Mouse (Mus musculus) Patski (cell line): ENCODE data around the gene Wipi2. TPM values are rescaled to one million over a fixed set of nuclear protein-coding genes. Genes with fewer than 3 reads are reported as not detected.

Experiments used
- ATAC-seq: fragments of 100-300 bp; one replicate; pipeline ENCODE4 v1.8.0; 2021
- CTCF ChIA-PET: fragments of 350-600 bp; sonication (Branson Sonifier 250); formaldehyde crosslinking; loops from one replicate; lab custom pipeline; 2022; ENCODE audit warnings: inconsistent platforms; lab: Charles Lee
- POLR2A ChIA-PET: fragments of 350-600 bp; sonication (Branson Sonifier 250); formaldehyde crosslinking; loops from one replicate; lab custom pipeline; 2022; ENCODE audit warnings: antibody characterized with exemption, inconsistent platforms; lab: Charles Lee
- DNase-seq: peaks from one replicate; pipeline ENCODE4 v3.0.0-alpha.2; 2011; ENCODE audit warnings: low read depth, low spot score
- H3K27me3 ChIP-seq: fragments of 371-371 bp; one replicate; pipeline ENCODE4 v1.5.1; 2021
- CTCF ChIP-seq: fragments of 100-300 bp; IDR thresholded peaks from one replicate; pipeline ENCODE4 v1.5.1; 2021
- in situ Hi-C: fragments of 300-500 bp; cut with MboI; formaldehyde crosslinking; loops from 3 replicates; pipeline ENCODE4 v1.11.1; 2018; ENCODE audit warnings: low pct_unique_long_range_greater_than_20kb, mixed read lengths
- polyA plus RNA-seq: library from polyadenylated mRNA; unstranded; gene quantifications from one replicate; pipeline ENCODE4 v1.2.3, GENCODE M21; 2021

The Wipi2 gene
- polyA plus RNA-seq, 1 experiment from 2014 or later, result 60.3 TPM

DNA sequence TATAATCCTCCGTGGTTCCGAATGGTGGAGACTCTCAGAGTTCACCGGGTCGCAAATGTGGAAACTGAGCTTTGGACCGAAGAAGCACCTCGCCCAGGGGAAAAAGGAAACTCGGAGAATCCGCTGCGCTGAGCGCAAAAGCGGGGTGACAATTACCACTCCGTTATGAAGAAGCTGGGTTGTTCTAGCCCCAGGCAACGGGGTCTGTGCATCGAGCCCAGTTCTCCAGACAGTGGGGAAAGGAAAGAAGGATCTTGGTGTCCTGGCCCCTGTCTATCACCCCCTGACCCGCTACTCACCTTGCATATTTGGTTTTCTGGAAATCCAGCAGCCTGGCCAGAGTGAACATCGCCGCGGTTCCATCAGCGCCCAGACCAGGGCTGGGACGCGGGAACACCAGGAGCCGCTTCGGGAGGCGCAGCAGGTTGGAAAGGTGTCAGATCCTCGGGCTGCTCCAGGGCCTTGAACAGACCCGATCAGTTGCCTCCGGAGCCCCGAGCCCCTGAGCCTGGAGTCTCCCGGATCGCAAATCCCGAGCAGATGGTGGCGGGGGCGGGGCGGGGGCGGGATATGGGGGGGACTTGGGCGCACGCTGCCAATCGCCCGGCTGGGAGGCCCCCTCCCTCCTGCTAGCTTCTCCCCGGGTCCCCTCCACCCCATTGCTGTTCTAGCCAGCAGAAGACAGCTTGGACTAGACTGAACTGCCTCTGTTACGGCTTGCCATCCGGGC, 19.1 kb upstream of the Wipi2 start, which contains the start of gene Mmd2:
Gene Mmd2 (minus strand): TSS at position 542 of the 730 bp plus-strand sequence.
- ATAC-seq (no peak), DNase-seq (no peak)
- peaks cover 25% of the 10 kb centered on the region for H3K27me3 ChIP-seq
- no peak for TF ChIP-seq CTCF
- ChIA-PET POLR2A (no interaction called here), CTCF (interaction anchor here (1.2 kb wide), 1 partner anchor 27 kb away, joined by 3 read pairs; no protein-coding TSS in a partner anchor)
- in situ Hi-C loops, result no loop called here

DNA sequence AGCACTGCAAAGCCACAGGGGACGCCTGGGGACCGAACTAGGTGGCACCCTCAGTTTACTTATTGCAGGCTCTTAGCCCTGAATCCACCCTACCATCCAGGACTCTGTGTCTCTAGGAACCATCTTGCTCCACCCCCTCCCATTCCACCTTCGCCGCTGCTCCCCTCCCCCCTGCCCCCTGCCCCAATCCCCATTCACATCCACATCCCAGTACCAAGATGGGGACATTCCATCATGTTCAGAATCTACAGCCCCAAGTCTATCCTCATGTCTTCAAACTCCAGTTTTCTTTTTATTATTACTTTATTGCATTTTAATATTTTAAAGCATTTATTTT, 18.5 kb upstream of the Wipi2 start:
- ATAC-seq, result no peak
- POLR2A ChIA-PET, result no interaction called here
- H3K27me3 ChIP-seq, result peaks cover 21% of the 10 kb centered on the region
- CTCF ChIA-PET, result no interaction called here
- no peak for TF ChIP-seq CTCF
- in situ Hi-C loops, result no loop called here
- no peak for DNase-seq

DNA sequence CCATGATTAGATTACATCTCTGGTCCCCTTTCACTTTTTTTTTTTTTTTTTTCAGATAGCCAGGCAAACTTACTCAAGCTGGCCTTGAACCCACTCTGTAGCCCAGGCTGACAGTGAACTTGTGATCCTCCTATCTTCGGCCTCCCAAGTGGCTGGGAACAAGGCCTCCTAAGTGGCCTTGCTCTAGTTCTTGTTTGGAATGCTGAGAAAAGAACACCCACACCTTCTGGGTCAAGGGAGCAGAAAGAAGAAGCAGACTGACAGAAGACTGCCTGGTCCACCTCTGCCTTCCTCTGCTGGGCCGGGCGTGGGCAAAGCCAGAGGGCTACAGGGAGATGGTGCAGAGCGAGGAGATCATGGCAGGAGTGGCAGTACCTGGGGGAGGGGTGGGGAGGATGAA, 17.1 kb upstream of the Wipi2 start:
- ChIA-PET CTCF (no interaction called here), POLR2A (interaction anchor here (0.6 kb wide), 1 partner anchor 8 kb away, joined by 3 read pairs; no protein-coding TSS in a partner anchor)
- H3K27me3 ChIP-seq, result peaks cover 12% of the 10 kb centered on the region
- no peak for TF ChIP-seq CTCF
- no peak for DNase-seq
- no peak for ATAC-seq
- in situ Hi-C loops, result no loop called here

DNA sequence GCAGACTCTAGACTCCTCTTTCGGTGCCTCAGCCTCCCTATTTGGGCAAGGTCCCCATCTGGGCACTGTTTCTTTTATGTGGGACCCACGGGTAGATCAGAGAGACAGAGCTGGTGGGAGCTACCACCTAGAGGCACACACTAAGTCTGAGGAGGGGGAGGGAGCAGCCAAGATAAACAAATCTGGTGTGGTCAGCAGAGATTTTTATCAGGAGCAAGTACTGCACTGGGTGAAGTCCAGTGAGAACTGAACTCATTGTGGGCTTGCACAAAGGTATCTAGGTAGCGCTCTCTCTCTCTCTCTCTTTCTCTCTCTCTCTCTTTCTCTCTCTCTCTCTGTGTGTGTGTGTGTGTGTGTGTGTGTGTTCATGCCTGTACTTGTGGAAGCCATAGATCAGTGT, 13.0 kb upstream of the Wipi2 start:
- ChIA-PET POLR2A (no interaction called here), CTCF (no interaction called here)
- ATAC-seq (no peak), DNase-seq (no peak)
- no peak for TF ChIP-seq CTCF
- in situ Hi-C loops, result no loop called here
- peaks cover 31% of the 10 kb centered on the region for H3K27me3 ChIP-seq

DNA sequence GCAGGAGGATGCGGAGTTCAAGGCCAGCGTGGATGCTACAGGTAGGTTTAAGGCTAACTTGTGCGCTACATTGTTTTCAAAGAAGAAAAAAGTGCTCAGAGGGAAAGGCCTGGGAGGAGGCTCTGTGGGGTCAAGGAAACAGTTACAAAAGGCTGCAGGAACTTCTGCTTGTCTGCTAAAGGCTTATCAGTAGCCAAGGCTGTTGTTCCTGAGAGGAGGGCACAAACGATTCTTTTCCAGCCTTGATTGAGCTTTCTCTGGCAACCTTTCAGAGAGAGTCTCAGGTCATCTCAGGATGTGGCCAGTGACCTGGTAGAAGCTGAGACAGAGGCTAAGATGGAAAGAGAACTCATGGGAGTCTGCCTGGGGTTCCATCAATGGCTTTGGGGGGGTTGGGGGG, 11.9 kb upstream of the Wipi2 start:
- no peak for TF ChIP-seq CTCF
- in situ Hi-C loops, result loop anchor here (5.0 kb wide), 1 partner anchor 38 kb away; no protein-coding TSS in a partner anchor
- H3K27me3 ChIP-seq, result peaks cover 32% of the 10 kb centered on the region
- POLR2A ChIA-PET, result no interaction called here
- DNase-seq (no peak), ATAC-seq (no peak)
- CTCF ChIA-PET, result no interaction called here

DNA sequence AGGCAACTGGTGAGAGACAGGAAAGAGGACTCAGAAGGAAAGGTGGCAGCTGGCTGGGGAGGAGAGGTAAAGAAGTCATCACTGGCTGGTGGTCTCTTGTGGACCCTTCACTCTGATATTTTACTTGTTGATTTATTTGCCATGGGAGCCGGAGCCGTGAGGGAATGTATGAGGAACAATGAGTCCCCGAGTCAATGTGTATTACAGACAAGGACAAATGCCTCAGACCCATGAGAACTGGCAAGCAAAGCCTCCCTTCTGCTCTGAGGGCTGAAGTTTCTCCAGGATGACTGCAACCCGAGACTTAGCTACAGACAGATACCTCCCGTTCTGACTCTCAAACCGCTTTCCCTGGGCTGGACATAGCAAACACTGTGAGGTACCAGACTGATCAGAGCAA, 11.2 kb upstream of the Wipi2 start:
- no peak for DNase-seq
- peaks cover 32% of the 10 kb centered on the region for H3K27me3 ChIP-seq
- CTCF ChIA-PET, result no interaction called here
- TF ChIP-seq CTCF, result no peak
- no peak for ATAC-seq
- POLR2A ChIA-PET, result no interaction called here
- in situ Hi-C loops, result loop anchor here (5.0 kb wide), 1 partner anchor 39 kb away; no protein-coding TSS in a partner anchor

DNA sequence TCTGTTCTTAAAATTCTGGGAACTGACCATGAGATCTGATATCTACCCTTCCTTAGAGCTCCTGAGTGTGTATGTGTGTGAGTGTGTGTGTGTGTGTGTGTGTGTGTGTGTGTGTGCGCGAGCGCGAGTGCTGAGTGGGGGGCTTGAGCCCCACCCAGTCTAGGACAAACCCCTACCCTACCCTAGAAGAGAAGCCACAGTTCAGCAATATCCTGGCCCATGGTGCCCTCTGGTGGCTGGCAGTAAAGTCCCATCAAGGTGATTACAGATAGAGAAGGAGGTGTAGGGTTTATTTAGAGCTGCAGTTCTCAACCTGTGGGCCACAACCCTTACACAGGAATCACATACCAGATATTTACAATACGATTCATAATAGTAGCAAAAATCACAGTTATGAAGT, 7.6 kb upstream of the Wipi2 start:
- DNase-seq (no peak), ATAC-seq (no peak)
- H3K27me3 ChIP-seq, result peaks cover 36% of the 10 kb centered on the region
- CTCF ChIA-PET, result interaction anchor here (0.6 to 1.4 kb wide), 4 partner anchors 8 to 39 kb away, joined by 3 to 4 read pairs (median 3); no protein-coding TSS in a partner anchor
- POLR2A ChIA-PET, result no interaction called here
- TF ChIP-seq CTCF, result peak; percentile 79
- in situ Hi-C loops, result loop anchor here (5.0 kb wide), 1 partner anchor 43 kb away; no protein-coding TSS in a partner anchor

DNA sequence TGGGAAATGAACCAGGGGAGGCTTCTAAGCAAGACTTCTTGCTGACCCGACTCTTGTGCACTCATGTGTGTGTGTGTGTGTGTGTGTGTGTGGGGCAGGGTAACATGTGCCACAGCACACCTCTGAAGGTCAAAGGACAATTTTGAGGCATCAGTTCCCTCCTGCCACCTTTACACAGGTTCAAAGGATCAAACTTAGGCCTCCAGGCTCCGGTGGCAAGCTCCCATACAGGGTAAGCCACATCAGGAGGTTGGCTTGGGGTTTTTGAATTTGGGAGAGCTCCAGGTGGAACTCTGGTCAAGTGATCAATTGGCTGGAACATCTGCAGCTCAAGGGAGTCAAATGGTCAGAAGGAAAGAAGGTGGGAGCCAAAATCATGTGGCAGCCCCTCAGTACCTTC, 6.1 kb upstream of the Wipi2 start:
- ChIA-PET POLR2A (no interaction called here), CTCF (no interaction called here)
- DNase-seq (no peak), ATAC-seq (no peak)
- in situ Hi-C loops, result no loop called here
- TF ChIP-seq CTCF, result no peak
- H3K27me3 ChIP-seq, result peaks cover 25% of the 10 kb centered on the region

DNA sequence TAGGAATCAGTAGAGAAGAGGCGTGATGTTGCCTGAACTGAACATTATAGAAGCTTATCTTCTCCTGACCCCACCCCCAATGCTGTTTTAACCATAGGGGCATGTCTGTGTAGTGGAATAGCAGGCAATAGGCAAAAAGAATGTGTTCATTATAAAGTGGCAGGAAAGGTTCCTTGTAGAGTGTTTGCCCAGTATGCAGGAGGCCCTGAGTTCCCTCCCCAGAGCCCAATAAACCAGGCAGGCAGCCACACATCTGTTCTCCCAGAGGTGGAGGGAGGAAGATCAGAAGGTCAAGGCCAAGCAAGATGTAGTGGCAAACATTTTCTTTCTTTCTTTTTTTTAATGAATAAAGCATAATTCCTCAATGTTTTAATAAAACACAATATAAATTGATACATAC, 5.4 kb upstream of the Wipi2 start:
- ATAC-seq, result no peak
- ChIA-PET CTCF (no interaction called here), POLR2A (no interaction called here)
- TF ChIP-seq CTCF, result no peak
- no peak for DNase-seq
- peaks cover 21% of the 10 kb centered on the region for H3K27me3 ChIP-seq
- in situ Hi-C loops, result no loop called here

DNA sequence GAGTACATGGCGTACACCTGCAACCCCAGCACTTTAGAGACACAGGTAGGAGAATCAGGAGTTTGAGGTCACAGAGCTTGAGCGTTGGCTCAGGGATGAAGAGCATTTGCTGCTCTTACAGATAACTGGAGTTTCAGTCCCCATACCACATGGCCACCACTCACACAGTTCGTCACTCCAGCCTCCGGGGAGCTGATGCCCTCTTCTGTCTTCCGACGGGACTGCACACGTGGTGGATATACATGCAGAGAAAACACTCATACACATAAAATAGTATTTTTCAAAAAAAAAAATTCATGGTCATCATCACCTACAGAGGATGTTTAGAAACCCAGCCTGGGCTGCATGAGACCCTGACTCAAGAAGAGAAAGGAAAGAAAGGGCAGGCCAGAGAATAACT, 4.4 kb upstream of the Wipi2 start:
- DNase-seq (no peak), ATAC-seq (no peak)
- CTCF ChIA-PET, result no interaction called here
- TF ChIP-seq CTCF, result no peak
- in situ Hi-C loops, result no loop called here
- H3K27me3 ChIP-seq, result peaks cover 12% of the 10 kb centered on the region
- POLR2A ChIA-PET, result no interaction called here
